8 mouse cellular contexts compared by ENCODE assay signal in genomic region chr9:64087461-64088235, GRCm38 (mm10). TPM values are rescaled to one million over a fixed set of nuclear protein-coding genes. Genes with fewer than 3 reads are reported as not detected.
DNase-seq lines count a peak whose midpoint lies in the region; ATAC-seq lines count a peak whose summit lies in the region.

No protein-coding gene starts in this region.

- no peak overlapping the region for H3K9ac ChIP-seq in limb, embryonic 13.5 days
- no peak overlapping the region for H3K9ac ChIP-seq in stomach, embryonic 15.5 days

- 35% methylated on average over 5 of the region's 5 CpGs for WGBS in limb, embryonic 13.5 days
- WGBS in stomach, embryonic 15.5 days: 42% methylated on average over 5 of the region's 5 CpGs

- no peak overlapping the region for H3K4me3 ChIP-seq in limb, embryonic 13.5 days
- no peak overlapping the region for H3K4me3 ChIP-seq in stomach, embryonic 15.5 days (replicated peaks)

- no peak overlapping the region for H3K4me2 ChIP-seq in limb, embryonic 13.5 days (replicated peaks)
- no peak overlapping the region for H3K4me2 ChIP-seq in stomach, embryonic 15.5 days

- peak; percentile 77 to 78 for DNase-seq in B cell, adult 2 months
- peak; percentile 73 for DNase-seq in adrenal gland, adult 2 months
- DNase-seq in embryo, embryonic 10.5 days (ENCODE audit: low spot score): peak; percentile 94
- DNase-seq in heart, adult 11 months: peak; percentile 96
- DNase-seq in kidney, adult 9 months: peak; percentile 84
- DNase-seq in neural tube, embryonic 10.5 days (ENCODE audit: extremely low spot score, low spot score): peak; percentile 85

- no peaks in the 10 kb centered on the region for H3K9me3 ChIP-seq in limb, embryonic 13.5 days
- H3K9me3 ChIP-seq in stomach, embryonic 15.5 days: no peaks in the 10 kb centered on the region

- no peaks in the 10 kb centered on the region for H3K27me3 ChIP-seq in limb, embryonic 13.5 days
- no peaks in the 10 kb centered on the region for H3K27me3 ChIP-seq in stomach, embryonic 15.5 days (replicated peaks)

- H3K27ac ChIP-seq in limb, embryonic 13.5 days: peak overlapping the region; percentile 33; the same call in 1 of the 2 replicates
- no peak overlapping the region for H3K27ac ChIP-seq in stomach, embryonic 15.5 days

- peaks cover 43% of the 10 kb centered on the region for H3K4me1 ChIP-seq in limb, embryonic 13.5 days
- H3K4me1 ChIP-seq in stomach, embryonic 15.5 days: peaks cover 37% of the 10 kb centered on the region

- H3K36me3 ChIP-seq in limb, embryonic 13.5 days: no peaks in the 10 kb centered on the region
- H3K36me3 ChIP-seq in stomach, embryonic 15.5 days: no peaks in the 10 kb centered on the region

- peak; percentile 33; the same call in 1 of the 2 replicates for ATAC-seq in limb, embryonic 13.5 days (ENCODE audit: low FRiP score, low read depth)
- peak; percentile 37; the same call in 1 of the 2 replicates for ATAC-seq in stomach, embryonic 15.5 days (ENCODE audit: insufficient read depth, low FRiP score, low read depth)

RNA-seq across cellular contexts. Expression of gene Lctl, which starts 29.3 kb away (rescaled TPM):
- under 1 TPM; 0.55 to 0.72 TPM for total RNA-seq in adrenal gland, adult 2 months (2021)
- polyA plus RNA-seq in adrenal gland, adult 2 months (2012; rRNA removed): 6.9 and 10.6 TPM in 2 replicates
- not detected in 2 replicates for polyA plus RNA-seq in limb, embryonic 13.5 days (2015; fragmentation: Nextera tagmentation; extraction: Ambion mirVana)
- polyA plus RNA-seq in stomach, embryonic 15.5 days (2015; fragmentation: Nextera tagmentation; extraction: Ambion mirVana): 0.06 TPM in 1 of 2 replicates, not detected in the other
